Mouse (Mus musculus) MEL (cell line): Measurements from ENCODE around the gene Creg2. TPM values are rescaled to one million over a fixed set of nuclear protein-coding genes. Genes with fewer than 3 reads are reported as not detected.

Experiments
- DNase-seq: peaks from one replicate; pipeline ENCODE4 v3.0.0; 2011; ENCODE audit warnings: low read depth, low spot score
- H3K27ac ChIP-seq: 2 replicates; pipeline ENCODE4 v1.5.1; 2012; ENCODE audit warnings: low read depth, mild to moderate bottlenecking, control low read depth, low read length, moderate library complexity; ENCODE audit not compliant: control insufficient read depth
- H3K27me3 ChIP-seq, 2 experiments: fragments of 150-350 bp in 1 of 2; sonication (generic) in 1 of 2; 2 replicates each; pipeline ENCODE4 v1.6.1; 2012; ENCODE audit warnings: low read length in 2 of 2, mild to moderate bottlenecking in 2 of 2, improper control_type of control experiment in 1 of 2, moderate library complexity in 1 of 2; ENCODE audit not compliant: insufficient read depth in 2 of 2, control insufficient read depth in 1 of 2
- H3K36me3 ChIP-seq, 2 experiments: 2 replicates each; pipeline ENCODE4 v1.6.1; 2012 to 2014; ENCODE audit warnings: low read length in 2 of 2, improper control_type of control experiment in 1 of 2, inconsistent platforms in 1 of 2, mild to moderate bottlenecking in 1 of 2; ENCODE audit not compliant: insufficient read depth in 2 of 2, control insufficient read depth in 1 of 2
- H3K4me1 ChIP-seq, 2 experiments: fragments of 150-350 bp in 1 of 2; sonication (generic) in 1 of 2; 2 replicates each; pipeline ENCODE4 v1.6.1; 2012; ENCODE audit warnings: low read length in 2 of 2, improper control_type of control experiment in 1 of 2, mild to moderate bottlenecking in 1 of 2; ENCODE audit not compliant: insufficient read depth in 2 of 2, control insufficient read depth in 1 of 2
- H3K4me3 ChIP-seq, 2 experiments: fragments of 150-350 bp in 1 of 2; sonication (generic) in 1 of 2; 2 replicates each; pipeline ENCODE4 v1.5.1; 2012; ENCODE audit warnings: low read depth in 2 of 2, low read length in 2 of 2, mild to moderate bottlenecking in 2 of 2, moderate library complexity in 2 of 2, control low read depth in 1 of 2, improper control_type of control experiment in 1 of 2; ENCODE audit not compliant: control insufficient read depth in 1 of 2, insufficient read depth in 1 of 2
- H3K79me2 ChIP-seq: 2 replicates; pipeline ENCODE4 v1.6.1; 2012; ENCODE audit warnings: mild to moderate bottlenecking, low read length, moderate library complexity; ENCODE audit not compliant: control insufficient read depth, poor library complexity, insufficient read depth
- H3K9ac ChIP-seq: 2 replicates; pipeline ENCODE4 v1.6.1; 2012; ENCODE audit warnings: low read depth, mild to moderate bottlenecking, control low read depth, low read length, moderate library complexity; ENCODE audit not compliant: control insufficient read depth, poor library complexity, severe bottlenecking
- H3K9me3 ChIP-seq: fragments of 150-350 bp; sonication (generic); replicated peaks from 2 replicates; pipeline ENCODE4 v1.6.1; 2012; ENCODE audit warnings: mild to moderate bottlenecking, low read length, improper control_type of control experiment, moderate library complexity; ENCODE audit not compliant: insufficient read depth
- CHD1 ChIP-seq: IDR thresholded peaks from 2 replicates; pipeline ENCODE4 v1.6.1; 2012; ENCODE audit warnings: low read depth, mild to moderate bottlenecking, inconsistent platforms, low read length, improper control_type of control experiment
- CTCF ChIP-seq, 3 experiments: IDR thresholded peaks in 2 of 3; conservative IDR thresholded peaks in 1 of 3; 2 replicates each; pipeline ENCODE4 v1.5.1; 2011 to 2012; ENCODE audit warnings: low read length in 3 of 3, low read depth in 2 of 3, mild to moderate bottlenecking in 2 of 3, improper control_type of control experiment in 1 of 3, inconsistent platforms in 1 of 3, mixed read lengths in 1 of 3, moderate library complexity in 1 of 3; ENCODE audit not compliant: control insufficient read depth in 1 of 3, insufficient read depth in 1 of 3, poor library complexity in 1 of 3, severe bottlenecking in 1 of 3
- ELF1 ChIP-seq: IDR thresholded peaks from 2 replicates; pipeline ENCODE4 v1.6.1; 2014; ENCODE audit warnings: low read depth, mild to moderate bottlenecking, inconsistent platforms, low read length, improper control_type of control experiment, moderate library complexity
- EP300 ChIP-seq, 2 experiments: IDR thresholded peaks; 2 replicates each; pipeline ENCODE4 v1.6.1; 2011; ENCODE audit warnings: improper control_type of control experiment in 2 of 2, low read length in 2 of 2, low read depth in 1 of 2, mild to moderate bottlenecking in 1 of 2
- ETS1 ChIP-seq: IDR thresholded peaks from 2 replicates; pipeline ENCODE4 v1.6.1; 2012; ENCODE audit warnings: low read depth, mild to moderate bottlenecking, inconsistent platforms, low read length, improper control_type of control experiment, moderate library complexity
- KAT2A ChIP-seq: conservative IDR thresholded peaks from 2 replicates; pipeline ENCODE4 v1.6.1; 2012; ENCODE audit warnings: low read depth, low read length, improper control_type of control experiment, inconsistent platforms
- MAX ChIP-seq: IDR thresholded peaks from 2 replicates; pipeline ENCODE4 v1.6.1; 2011; ENCODE audit warnings: low read length, improper control_type of control experiment
- NELFE ChIP-seq: IDR thresholded peaks from 2 replicates; pipeline ENCODE4 v1.6.1; 2011; ENCODE audit warnings: low read depth, low read length, improper control_type of control experiment
- NRF1 ChIP-seq: IDR thresholded peaks from 2 replicates; pipeline ENCODE4 v1.6.1; 2014; ENCODE audit warnings: low read depth, mild to moderate bottlenecking, inconsistent platforms, low read length, improper control_type of control experiment, moderate library complexity; ENCODE audit not compliant: poor library complexity, insufficient read depth, severe bottlenecking
- POLR2A ChIP-seq, 2 experiments: IDR thresholded peaks; 2 replicates each; pipeline ENCODE4 v1.6.1; 2011 to 2012; ENCODE audit warnings: low read length in 2 of 2, mild to moderate bottlenecking in 2 of 2, control low read depth in 1 of 2, improper control_type of control experiment in 1 of 2, low read depth in 1 of 2, moderate library complexity in 1 of 2; ENCODE audit not compliant: control insufficient read depth in 1 of 2, insufficient read depth in 1 of 2, poor library complexity in 1 of 2
- POLR2AphosphoS2 ChIP-seq: IDR thresholded peaks from 2 replicates; pipeline ENCODE4 v1.6.1; 2011; ENCODE audit warnings: low read length, improper control_type of control experiment
- POLR2AphosphoS5 ChIP-seq: IDR thresholded peaks from 2 replicates; pipeline ENCODE4 v1.6.1; 2012; ENCODE audit warnings: low read depth, borderline replicate concordance, mild to moderate bottlenecking, inconsistent platforms, low read length, moderate library complexity, mixed read lengths
- RAD21 ChIP-seq: IDR thresholded peaks from 2 replicates; pipeline ENCODE4 v1.6.1; 2011; ENCODE audit warnings: mild to moderate bottlenecking, low read depth, low read length, improper control_type of control experiment
- SIN3A ChIP-seq: IDR thresholded peaks from 2 replicates; pipeline ENCODE4 v1.6.1; 2012; ENCODE audit warnings: low read length, improper control_type of control experiment, inconsistent platforms
- TAL1 ChIP-seq: IDR thresholded peaks from 2 replicates; pipeline ENCODE4 v1.6.1; 2012; ENCODE audit warnings: mild to moderate bottlenecking, inconsistent platforms, low read length, moderate library complexity, mixed read lengths
- TBP ChIP-seq: IDR thresholded peaks from 2 replicates; pipeline ENCODE4 v1.8.0; 2011; ENCODE audit warnings: low read depth, low read length, improper control_type of control experiment
- UBTF ChIP-seq: IDR thresholded peaks from 2 replicates; pipeline ENCODE4 v1.6.1; 2012; ENCODE audit warnings: low read depth, mild to moderate bottlenecking, inconsistent platforms, low read length, improper control_type of control experiment, moderate library complexity, borderline replicate concordance; ENCODE audit not compliant: insufficient read depth
- USF1 ChIP-seq: IDR thresholded peaks from 2 replicates; pipeline ENCODE4 v1.6.1; 2014; ENCODE audit warnings: low read depth, mild to moderate bottlenecking, inconsistent platforms, low read length, improper control_type of control experiment, moderate library complexity
- ZC3H11A ChIP-seq: IDR thresholded peaks from 2 replicates; pipeline ENCODE4 v1.6.1; 2012; ENCODE audit warnings: low read depth, mild to moderate bottlenecking, inconsistent platforms, low read length, improper control_type of control experiment
- ZMIZ1 ChIP-seq: IDR thresholded peaks from 2 replicates; pipeline ENCODE4 v1.6.1; 2012; ENCODE audit warnings: low read depth, mild to moderate bottlenecking, inconsistent platforms, low read length, improper control_type of control experiment, moderate library complexity
- ZNF384 ChIP-seq: IDR thresholded peaks from 2 replicates; pipeline ENCODE4 v1.6.1; 2012; ENCODE audit warnings: low read depth, mild to moderate bottlenecking, inconsistent platforms, low read length, improper control_type of control experiment
- polyA plus RNA-seq, 2 experiments: library from polyadenylated mRNA; stranded (reverse) in 1 of 2; unstranded in 1 of 2; fragments of >175 nt in 1 of 2; fragments of >200 nt in 1 of 2; gene quantifications; 2 replicates each; pipeline versions ENCODE4 v1.2.1 to v1.2.4; 2012; ENCODE audit warnings: low replicate concordance in 2 of 2, low read depth in 1 of 2; ENCODE audit not compliant: insufficient read length in 2 of 2, insufficient read depth in 1 of 2, missing spikeins in 1 of 2
- total RNA-seq: library from RNA; depleted of rRNA; stranded (reverse); fragments of 300-350 nt; gene quantifications from 2 replicates; pipeline ENCODE4 v1.2.3, GENCODE M21; 2012

Gene Creg2
- total and polyA plus RNA-seq, 3 experiments, result not detected

- Histone ChIP-seq H3K79me2 (no peaks in the 10 kb centered on the region), H3K9me3 (no peaks in the 10 kb centered on the region), H3K27ac (no peak overlapping the region), H3K4me1 (no peaks in the 10 kb centered on the region), H3K4me3 (no peak overlapping the region), H3K27me3 (peaks cover 0 to 1% of the 10 kb centered on the region in 2 experiments; a peak in 3 of 4 replicates), H3K9ac (no peak overlapping the region), H3K36me3 (no peaks in the 10 kb centered on the region)
- DNase-seq, result no peak
- TF ChIP-seq MAX, result no peak
- TF ChIP-seq NELFE, result no peak
- no peak for TF ChIP-seq ZNF384
- TF ChIP-seq ETS1, result no peak
- no peak for TF ChIP-seq NRF1
- no peak for TF ChIP-seq POLR2AphosphoS5
Measured at GRCm38 (mm10) chr1:39648584-39648983, 2.7 kb downstream of the Creg2 start.

- no peak for TF ChIP-seq POLR2A (IDR thresholded peaks at IDR 0.05; ENCODE audit: control insufficient read depth in 1 of 2, insufficient read depth in 1 of 2, low read depth in 1 of 2, low read length in 2 of 2, poor library complexity in 1 of 2)
- no peak for TF ChIP-seq UBTF
- TF ChIP-seq ZNF384, result no peak
- no peak for TF ChIP-seq ELF1
- no peak for TF ChIP-seq ZC3H11A
- TF ChIP-seq ZMIZ1, result no peak
- no peak for TF ChIP-seq USF1
- no peak for TF ChIP-seq RAD21
- no peak for TF ChIP-seq TAL1
- no peak for TF ChIP-seq EP300 (IDR thresholded peaks at IDR 0.05; ENCODE audit: low read depth in 1 of 2, low read length in 2 of 2)
- no peak for TF ChIP-seq CTCF (IDR thresholded peaks at IDR 0.05 in 2 of 3, conservative IDR thresholded peaks at IDR 0.05 in 1 of 3; ENCODE audit: control insufficient read depth in 1 of 3, insufficient read depth in 1 of 3, low read depth in 2 of 3, low read length in 3 of 3, poor library complexity in 1 of 3, severe bottlenecking in 1 of 3)
- TF ChIP-seq CHD1, result no peak
- no peak for TF ChIP-seq KAT2A
- TF ChIP-seq TBP, result no peak
- no peak for TF ChIP-seq SIN3A
- TF ChIP-seq POLR2AphosphoS2, result no peak
- Histone ChIP-seq H3K79me2 (no peaks in the 10 kb centered on the region), H3K36me3 (no peaks in the 10 kb centered on the region), H3K9ac (no peak overlapping the region), H3K27me3 (peaks cover 0 to 1% of the 10 kb centered on the region in 2 experiments; a peak in 3 of 4 replicates), H3K4me1 (no peaks in the 10 kb centered on the region), H3K27ac (no peak overlapping the region), H3K9me3 (no peaks in the 10 kb centered on the region), H3K4me3 (no peak overlapping the region)
- no peak for DNase-seq
Measured at GRCm38 (mm10) chr1:39645905-39646759, 5.1 kb downstream of the Creg2 start.
